Mouse (Mus musculus) retina, postnatal 1 day (tissue): ENCODE measurements around the gene Lrrc3c.

Experiments
- DNase-seq: peaks from one replicate; pipeline ENCODE4 v3.0.0-alpha.2; 2012

Lrrc3c gene

DNA sequence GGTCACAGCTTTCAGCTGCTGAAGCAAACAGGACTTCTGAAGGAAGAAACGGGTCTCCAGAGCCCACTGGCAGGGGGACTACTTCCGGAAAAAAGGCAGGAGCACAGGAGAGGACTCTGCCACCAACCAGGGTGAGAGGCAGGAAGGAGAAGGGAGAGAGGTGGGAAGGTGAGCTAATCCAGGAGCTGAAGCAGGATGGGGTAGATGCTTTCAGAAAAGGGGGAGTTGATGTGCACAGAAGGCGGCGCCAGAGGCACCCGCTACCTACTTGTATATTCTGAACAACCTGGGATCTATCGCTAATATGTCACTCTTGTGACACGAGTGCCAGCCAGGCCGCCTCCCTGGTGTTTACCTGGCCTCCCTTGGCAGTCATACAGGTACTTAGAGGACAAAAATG, at the start of gene Lrrc3c:
Gene Lrrc3c, plus strand, starts transcription at position 301 of the 400 bp plus-strand sequence.
- DNase-seq: no peak

DNA sequence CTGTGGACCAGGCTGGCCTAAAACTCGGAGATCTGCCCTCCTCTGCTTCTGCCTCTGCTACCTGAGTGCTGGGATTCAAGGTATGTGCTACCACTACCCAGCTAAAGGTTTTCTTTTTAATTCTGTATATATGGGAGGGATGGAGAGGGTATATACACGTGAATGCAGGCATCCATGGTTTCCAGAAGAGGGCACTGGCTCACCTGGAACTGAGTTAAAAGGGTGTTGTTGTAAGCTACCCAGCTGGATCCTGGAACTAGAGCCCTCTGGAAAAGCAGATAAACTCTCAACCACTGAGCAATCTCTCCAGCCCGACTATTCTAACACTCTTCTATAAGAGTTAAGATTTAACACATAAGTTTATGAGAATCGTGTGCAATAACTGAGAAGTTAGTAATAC, 48.7 kb upstream of the Lrrc3c start:
- no peak for DNase-seq

DNA sequence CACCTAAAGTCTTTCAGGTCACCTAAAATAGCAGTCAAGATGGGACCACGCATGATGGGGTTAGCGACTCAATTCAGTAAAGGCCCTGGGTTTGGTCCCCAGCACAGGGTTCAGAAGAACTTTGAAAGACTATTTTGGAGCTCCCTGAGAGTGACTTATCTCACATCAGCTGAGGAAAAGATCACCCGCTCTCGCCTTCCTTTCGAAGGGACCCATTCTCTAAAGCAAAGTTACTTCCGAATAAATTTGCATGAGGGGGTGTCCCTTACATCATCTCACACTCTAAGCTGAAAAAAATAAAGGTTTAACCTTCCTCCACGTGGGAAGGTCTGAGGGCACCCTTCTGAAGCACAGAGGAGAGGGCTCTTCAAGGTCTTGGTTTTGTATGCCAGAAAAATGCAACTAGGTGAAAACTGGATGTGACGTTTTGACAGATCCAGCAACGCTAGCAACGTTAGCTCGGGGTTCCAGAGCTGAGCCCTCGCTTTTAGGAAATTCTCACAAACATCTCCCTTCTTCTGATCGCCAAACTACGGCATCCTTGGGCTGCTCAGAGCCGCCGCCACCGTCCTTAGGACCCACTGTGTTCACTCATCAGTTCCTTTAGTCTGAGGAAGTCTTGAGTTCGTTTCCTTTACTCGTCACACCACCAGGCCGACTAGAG, 47.6 kb upstream of the Lrrc3c start:
- DNase-seq: no peak

DNA sequence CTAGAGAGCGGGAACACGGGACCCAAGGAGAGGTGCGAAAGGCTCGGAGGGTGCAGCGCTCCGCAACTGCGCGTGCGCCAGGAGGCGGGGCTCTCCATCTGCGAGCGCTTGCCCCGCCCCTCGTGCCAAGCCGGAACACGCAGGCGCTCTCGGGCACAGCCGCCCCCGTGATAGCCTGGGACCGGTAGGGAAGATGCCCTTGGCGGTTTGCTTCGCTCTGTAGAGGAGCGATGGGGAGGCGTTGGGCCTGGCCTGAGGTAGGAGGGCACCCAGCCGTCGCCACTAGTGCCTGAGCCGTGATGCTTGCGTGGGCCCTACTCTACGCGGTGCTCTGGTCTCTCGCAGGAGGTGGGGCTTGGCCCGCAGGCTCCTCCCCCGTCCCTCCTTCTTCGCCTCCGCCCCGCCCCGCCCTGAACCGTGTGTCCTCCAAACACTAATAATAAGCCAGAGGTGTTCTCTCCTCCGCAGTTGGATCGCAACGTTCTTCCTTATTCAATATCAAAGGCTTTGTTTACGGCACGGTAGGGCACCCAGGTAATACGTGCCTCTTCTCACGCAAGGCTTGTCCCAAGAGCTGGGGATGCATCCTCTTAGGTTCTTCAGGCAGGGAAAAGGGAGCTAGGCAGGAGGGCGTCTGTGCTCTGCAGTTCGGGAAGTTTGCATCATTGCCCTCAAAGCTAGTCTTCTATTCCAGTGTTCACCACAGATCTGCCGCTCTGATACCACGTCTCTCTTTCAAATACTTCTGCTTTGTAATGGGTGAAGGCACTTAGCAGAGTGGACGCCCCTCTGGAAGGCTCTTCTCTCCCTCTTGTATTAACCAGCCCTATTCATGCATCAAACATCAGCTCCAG, 46.9 kb upstream of the Lrrc3c start, which contains the start of gene Zpbp2:
Gene Zpbp2, plus strand, starts transcription at position 123 of the 854 bp plus-strand sequence.
- DNase-seq: peak; percentile 94

DNA sequence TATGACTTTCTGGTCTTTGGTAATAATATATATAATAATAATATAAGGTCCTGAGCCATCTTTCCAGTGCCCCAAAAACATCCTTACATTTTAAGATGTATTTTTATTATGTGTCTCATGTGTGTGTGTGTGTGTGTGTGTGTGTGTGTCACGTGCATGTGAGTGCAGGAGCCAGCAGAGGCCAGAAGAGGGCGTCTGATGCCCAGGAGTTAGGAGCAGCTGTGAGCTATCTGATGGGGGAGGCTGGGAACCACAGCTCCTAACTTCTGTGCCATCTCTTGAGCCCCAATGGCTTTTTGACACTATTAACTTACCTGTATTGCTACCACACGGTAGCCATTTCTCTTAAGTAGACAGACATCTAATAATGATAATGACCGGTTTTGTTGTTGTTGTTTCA, 44.1 kb upstream of the Lrrc3c start:
- no peak for DNase-seq

DNA sequence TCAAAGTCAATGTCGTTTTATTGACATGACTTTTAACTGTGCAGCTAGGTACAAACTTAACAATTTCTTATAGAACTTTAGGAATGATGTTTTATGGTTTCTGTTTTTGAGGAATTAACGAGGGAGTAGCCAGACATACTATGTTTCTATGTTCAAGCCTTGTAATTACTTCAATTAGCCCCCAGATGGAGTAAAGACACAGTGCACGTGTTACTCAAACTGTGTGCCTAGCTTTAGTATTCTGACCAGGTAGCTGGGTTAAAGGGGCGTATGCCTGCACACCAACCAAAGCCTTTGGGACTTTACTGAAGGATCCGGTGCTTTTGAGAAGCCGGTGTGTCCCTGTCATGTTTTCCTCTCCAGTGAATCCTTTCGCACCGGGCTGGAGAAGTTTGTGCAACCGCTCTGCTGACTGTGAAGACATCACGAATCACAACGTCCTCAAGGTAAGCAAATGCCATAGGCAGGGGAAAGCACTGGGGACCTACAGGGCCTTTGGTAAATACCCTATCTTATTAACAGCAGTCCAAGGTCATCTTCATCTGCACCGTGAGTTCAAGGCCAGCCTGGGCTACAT, 42.9 kb upstream of the Lrrc3c start:
- DNase-seq: no peak

DNA sequence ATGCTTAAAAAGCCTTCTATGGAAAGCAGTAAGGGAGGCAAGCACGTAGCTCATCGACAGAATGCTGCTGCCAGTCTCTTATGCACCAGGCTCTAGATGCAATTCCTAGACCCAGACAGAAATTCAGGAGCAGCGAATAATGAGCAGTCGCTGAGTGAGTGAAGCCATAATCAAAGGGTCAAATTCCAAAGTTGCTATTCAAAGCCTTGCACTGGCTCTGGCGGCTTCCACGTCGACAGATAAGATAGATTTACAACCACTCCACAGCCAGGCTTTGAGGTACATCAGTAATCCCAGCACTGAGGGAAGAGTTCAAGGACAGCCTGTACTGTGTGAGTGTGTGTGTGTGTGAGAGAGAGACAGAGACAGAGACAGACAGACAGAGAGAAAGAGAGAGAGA, 37.1 kb upstream of the Lrrc3c start:
- DNase-seq: no peak

DNA sequence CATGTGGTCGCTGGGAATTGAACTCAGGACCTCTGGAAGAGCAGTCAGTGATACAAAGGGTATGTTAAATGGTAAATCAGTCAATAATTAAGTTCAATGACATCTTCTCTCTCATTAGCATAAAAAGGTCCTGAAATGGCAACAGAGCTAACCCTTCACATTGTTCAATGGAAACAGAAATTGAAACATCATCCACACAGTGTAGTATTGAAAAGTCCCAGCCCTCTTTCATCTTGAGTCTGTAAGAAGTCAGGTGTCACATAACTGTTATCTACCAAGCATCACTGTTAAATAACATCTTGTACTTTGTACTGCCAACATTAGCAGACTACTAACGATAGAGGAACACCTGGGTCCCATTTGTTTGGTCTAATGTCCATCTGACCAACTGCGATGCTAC, 35.1 kb upstream of the Lrrc3c start:
- no peak for DNase-seq

DNA sequence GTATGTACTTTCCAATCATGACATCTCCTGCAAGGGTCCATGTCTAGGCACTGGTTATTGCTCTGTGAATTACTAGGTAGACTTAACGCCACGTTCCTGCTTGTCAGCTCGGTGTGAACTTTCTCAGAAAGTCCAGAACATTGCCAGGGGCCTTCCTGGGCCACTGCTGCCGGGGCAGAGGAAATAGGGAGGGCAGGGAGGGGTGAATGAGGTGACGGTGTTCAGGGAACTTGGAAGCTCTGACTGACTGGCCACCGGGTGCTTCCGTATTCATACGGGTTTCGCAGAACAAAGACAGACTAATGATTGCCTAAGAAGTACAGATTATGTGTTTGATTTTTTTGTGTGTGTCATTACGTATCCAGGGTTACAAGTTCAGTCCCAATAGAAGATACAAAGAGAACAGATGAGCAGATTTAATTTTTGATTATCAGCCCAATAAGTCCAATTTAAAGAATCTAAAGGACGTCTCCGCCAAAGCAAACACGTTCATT, 34.1 kb upstream of the Lrrc3c start:
- no peak for DNase-seq

DNA sequence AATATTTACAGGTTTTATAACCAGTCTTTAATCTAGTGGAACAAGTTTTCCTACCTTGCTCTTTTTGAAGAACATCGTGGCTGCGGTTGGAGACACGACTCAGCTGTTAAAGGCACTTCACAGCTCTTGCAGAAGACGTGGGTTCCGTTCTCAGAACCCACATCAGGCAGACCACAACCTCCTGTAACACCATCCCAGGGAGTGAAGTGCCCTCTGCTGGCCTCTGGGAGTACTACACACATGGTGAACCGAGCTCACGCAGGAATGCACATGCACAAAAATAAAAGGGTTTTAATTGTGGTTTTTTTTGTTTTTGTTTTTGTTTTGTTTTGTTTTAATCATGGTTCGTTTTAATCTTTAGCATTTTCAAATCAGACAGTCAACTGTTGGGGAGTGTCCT, 29.8 kb upstream of the Lrrc3c start:
- no peak for DNase-seq

DNA sequence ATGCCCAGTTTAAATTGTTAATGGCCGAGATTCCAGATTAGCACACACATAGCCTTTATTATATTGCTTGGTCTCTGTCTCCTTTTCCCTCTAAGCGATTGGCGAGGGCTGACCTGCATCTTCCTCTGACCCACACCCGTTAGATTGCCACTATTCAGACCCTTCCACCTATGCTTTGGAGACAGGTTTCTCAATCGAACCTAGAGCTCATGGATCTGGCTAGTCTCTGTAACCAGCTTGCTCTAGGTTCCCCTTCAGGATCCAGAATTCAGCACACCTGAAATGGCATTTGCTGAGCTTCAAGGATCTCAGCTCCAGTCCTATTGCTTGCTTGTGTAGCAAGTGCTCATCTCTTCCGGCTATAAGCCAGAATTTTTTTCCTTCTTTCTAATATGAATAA, 28.6 kb upstream of the Lrrc3c start:
- no peak for DNase-seq

DNA sequence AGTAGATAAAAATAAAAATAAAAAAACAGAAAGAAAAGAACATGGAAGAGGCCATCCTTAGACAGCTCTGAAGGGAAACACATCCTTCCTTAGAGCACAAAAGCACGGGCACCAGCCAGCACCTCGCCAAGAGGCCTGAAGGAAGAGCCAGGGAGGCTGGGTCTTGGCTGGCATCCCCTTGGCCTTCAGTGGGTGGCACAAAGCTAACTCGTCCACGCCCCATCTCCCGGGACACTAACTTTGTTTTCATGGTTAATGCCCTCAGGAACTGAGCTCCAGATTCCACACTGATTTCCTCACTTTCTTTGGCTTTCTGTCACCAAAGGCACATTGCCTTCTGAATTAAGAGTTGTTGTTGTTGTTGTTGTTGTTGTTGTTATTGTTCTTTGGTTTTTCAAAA, 20.3 kb upstream of the Lrrc3c start:
- no peak for DNase-seq

DNA sequence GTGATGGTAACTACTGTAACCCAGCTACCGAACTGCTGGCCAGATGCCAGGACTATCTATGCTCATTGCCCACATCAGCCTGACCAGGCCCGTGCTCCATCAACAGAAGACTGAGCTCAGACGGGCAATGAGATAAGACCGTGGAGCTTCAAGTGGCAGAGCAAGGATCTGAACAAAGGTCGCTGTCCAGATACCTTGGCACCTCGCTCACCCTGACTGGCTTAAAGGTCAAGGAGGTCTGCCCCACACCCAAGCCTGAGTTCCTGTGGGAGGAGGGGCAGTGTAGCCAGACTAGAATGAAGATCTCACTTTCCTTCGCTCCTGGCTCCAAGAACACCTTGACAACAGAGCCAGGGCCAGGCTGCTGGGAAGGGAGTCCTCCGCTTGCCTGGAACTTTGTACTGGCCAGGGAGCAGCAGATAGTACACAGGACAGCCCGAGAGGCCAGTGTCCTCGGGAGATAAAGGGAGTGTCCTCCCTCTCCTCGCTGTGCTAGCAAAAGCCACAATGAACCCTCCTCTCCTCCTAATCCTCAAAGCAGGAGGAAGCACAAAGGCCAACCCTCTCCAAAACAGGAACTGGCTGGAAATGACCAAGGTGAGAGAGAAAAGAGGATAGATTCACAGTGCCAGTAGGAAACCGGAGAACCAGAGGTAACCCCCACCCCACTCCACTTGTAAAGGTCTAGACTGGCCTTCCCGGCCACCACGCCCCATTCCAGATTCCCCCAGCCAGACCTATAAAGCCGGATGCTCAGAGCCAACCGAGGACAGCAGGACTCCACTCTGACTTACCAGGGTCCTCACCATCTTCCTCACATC, 17.6 kb upstream of the Lrrc3c start:
- no peak for DNase-seq

DNA sequence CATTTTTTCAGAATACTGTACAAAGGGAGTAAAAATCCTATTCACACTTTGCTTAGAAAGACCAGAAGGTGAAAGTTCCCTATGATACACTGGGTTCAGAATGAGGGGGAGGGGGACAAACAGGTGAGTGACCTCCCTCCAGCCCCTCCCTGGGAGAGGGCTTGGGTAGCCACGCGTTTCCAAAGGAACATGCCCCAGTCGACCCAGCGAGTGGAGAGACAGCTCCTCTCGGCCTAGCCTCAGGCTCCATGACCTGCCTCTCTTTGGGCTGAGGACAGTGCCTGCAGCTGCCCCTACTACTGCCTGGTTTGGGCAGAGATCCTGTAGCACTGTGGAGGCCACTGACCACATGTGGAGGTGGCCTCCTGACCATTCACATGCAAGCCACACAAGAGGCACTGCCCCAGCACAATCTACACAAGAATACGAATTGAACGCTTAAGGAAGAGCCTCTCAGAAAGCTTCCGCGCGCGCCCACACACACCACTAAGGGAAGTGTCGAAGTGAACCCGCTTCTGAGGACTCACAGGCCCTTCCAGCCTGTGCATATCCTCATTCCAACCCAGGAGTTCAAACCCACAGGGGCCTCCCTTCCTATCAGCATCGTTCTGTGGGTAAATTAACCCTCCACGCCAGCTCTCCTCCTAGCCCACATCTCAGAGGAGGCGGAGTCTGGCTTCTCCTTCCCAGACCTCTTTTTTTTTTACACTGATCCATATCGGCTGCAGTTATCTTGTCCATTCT, 16.6 kb upstream of the Lrrc3c start:
- DNase-seq: no peak

DNA sequence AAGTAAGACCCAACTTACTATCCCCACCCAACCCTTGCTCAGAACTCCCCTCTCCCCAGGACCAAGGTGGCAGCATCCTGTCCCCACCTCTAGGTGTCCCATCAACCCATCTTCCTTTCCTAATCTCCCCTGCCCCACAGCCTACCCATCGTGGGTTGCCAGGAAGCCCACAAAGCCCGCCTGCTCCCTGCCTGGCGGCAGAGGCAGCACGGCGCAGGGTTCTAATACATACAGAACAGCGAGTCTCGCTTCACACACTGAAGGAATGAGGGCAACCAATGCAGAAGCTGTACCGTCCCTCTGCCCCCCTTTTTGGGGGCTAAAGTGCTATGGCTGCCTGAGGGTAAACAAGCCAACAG, 16.1 kb upstream of the Lrrc3c start:
- no peak for DNase-seq

DNA sequence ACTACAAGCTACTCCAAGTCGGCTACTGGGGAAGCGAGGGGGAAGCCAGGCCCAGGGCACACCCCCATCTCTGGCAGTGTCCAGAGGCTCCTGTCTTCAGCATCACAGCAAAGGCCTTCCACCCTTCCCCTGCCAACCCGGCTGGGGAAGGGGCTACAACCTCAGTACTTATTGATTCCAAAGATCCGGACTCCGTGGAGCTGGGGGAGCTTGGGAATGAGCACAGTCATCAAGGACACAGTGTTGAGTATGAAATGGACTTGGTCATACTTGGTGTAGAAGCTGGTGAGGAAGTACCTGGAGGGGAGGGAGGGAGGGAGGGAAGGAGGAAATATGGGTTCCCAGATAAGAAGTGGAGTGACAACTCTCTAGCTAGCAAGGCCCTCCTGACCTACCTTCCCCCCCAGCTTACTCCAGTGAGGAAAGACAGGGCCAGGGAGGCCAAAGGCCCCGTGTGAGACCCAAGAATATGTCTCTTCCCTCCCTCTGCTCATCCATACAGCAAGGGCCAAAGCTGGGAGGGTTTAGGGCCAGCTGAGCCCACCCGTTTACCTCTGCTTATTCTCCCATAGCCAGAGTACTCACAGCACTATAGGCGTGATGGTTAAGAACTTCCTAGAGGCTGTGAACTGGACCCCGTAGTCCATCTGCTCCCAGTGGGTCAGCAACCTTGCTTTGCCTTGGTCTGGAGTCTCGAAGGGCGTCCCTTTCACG, 15.4 kb upstream of the Lrrc3c start:
- DNase-seq: no peak

DNA sequence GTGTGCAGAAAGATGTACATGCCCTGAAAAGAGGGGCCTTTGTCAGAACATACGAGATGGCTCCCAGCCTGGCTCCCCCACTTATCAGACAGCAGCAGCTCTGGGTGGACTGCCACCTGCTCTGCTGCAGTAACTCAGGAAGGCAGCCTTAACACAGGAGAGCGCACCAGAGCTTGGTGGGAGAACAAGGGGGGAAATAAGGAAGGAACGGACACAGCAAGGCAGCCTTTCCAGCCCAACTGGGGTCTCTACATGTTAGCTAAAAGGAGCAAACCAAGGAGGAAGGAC, 14.9 kb upstream of the Lrrc3c start:
- no peak for DNase-seq

DNA sequence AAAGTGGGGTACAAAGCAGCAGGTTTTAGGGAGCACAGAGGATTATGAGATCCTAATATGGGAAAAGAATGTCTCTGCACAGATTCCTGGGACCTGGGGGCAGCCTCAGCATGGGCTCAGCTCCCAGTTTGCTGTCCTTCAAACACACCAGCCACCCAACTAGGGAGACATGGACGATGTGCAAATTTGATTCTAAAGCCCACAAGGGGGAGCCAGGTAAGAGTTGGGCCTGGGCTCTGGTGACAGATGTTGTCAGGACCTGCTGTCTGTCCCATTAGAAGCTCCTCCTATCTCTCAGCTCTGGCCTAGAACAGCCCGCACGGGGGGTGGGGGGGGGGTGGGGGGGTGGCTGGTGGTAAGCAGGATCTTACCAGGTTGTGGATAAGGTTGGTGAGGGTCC, 14.5 kb upstream of the Lrrc3c start:
- no peak for DNase-seq

DNA sequence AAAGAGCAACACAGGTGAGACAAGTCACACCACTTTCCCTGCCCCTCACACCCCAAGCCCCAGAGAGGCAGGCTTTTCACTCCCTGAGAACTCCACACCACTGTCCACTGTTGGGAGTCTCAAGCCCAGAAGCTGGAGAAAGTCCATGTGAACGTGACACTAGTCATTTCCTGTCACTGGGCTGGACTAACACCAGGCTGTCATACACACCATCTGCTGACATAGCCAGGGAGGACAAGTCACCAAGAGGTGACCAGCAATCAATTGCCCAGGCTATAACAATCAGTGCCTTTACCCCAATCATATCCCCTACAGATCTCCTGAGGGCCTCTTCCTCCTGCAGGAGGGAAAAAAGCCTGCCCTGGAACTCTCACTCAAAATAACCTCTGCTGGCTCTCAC, 13.9 kb upstream of the Lrrc3c start:
- no peak for DNase-seq

DNA sequence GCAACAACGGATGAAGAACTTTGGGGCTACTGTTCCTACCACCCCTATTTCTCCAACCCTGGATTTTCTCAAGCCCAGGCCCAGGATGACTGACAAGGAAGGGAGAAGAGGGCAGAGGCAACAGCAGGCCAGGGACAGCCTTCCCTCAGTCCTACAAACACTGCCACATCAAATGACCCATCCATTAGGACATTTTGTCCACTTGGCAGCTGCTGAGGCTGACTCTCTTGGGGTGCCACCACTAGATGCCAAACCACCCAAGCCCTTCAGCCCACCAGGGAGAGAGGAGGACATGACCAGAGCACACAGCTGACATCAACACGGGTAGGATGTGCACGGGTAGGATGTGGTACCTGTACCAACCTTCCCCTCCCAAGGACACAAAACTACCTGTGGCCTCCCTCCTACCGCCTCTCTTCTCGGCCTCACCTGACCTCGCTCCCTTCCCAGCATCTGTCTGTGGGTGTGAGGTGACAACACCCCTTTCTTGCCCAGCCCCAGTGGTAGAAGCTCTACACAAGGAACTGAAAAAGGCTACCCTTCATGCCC, 13.4 kb upstream of the Lrrc3c start:
- DNase-seq: no peak

DNA sequence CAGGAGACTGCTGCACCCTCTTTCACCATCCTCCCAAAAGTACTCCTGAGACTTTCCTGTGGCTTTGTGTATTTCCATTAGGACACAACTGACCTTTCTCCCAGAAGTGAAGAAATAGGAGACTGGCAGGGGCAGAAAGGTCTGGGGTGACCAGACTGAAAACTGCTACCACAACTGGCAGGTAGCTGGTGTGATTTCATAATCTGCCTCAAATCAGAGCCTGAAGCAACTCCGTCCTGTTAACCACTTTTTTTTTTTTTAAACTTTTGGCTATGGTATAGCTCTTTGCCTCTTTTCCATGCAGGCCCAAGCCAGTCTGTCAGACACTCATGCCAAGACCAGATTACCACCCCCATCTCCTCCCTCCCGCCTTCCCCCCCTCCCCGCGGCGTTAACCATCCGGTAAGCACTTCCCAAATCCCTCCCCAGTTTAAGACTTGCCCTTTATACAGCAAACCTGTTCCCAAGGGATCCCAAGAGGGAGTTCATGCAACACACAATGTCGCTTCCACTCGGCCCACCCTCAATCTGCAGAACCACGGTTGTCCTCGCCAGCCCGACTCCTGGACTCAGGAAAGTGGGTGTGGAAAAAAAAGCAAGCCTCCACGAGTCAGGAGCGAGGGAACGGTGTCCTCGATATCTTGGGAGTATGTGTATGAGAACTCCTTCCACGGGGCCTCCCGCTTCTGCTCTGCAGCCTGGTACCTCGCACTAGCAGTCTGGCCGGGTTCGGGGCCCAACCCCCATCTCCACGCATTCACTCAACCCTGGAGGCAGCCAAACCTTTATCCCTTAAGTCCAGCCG, 11.8 kb upstream of the Lrrc3c start:
- no peak for DNase-seq
